In genomic region chr9:6736411-6736810, GRCm38 (mm10) we compare ENCODE assay signal across 18 mouse cellular contexts.
"Had no signal": no experiment of that assay in that cellular context is flagged by ENCODE, and none has a peak within 500 bp of the region (broad histone marks: within the 10 kb centered on the region; RNA-seq: fewer than 3 reads in every experiment).

No protein-coding gene starts in this region.

- H3K4me1 ChIP-seq: lung, embryonic 15.5 days; megakaryocyte, embryonic 14.5 days; midbrain, embryonic 12.5 days; midbrain, embryonic 15.5 days; neural tube, embryonic 12.5 days had no signal

- H3K36me3 ChIP-seq: lung, embryonic 15.5 days; midbrain, embryonic 12.5 days; midbrain, embryonic 15.5 days; neural tube, embryonic 12.5 days had no signal

- H3K9me3 ChIP-seq: lung, embryonic 15.5 days; midbrain, embryonic 12.5 days; midbrain, embryonic 15.5 days; neural tube, embryonic 12.5 days had no signal

- H3K27ac ChIP-seq: lung, embryonic 15.5 days; macrophage; midbrain, embryonic 12.5 days; midbrain, embryonic 15.5 days; neural tube, embryonic 12.5 days had no signal

- H3K27me3 ChIP-seq: lung, embryonic 15.5 days; megakaryocyte, embryonic 14.5 days; midbrain, embryonic 12.5 days; midbrain, embryonic 15.5 days; neural tube, embryonic 12.5 days had no signal

- H3K9ac ChIP-seq: liver, postnatal 0 days; lung, embryonic 15.5 days; midbrain, embryonic 12.5 days; midbrain, embryonic 15.5 days; neural tube, embryonic 12.5 days had no signal

- DNase-seq: liver, postnatal 0 days; lung, adult 2 months; lung, postnatal 14 days; lung, postnatal 36 days; retina, postnatal 1 day; right cerebral cortex, adult 18-20 months; right cerebral cortex, postnatal 25 days; right cerebral cortex, postnatal 4 days; spleen, adult 18-20 months; thymus, adult 18-20 months; thymus, postnatal 14 days; thymus, postnatal 36 days had no signal

- H3K4me3 ChIP-seq: lung, embryonic 15.5 days; megakaryocyte, embryonic 14.5 days; midbrain, embryonic 12.5 days; midbrain, embryonic 15.5 days; neural tube, embryonic 12.5 days had no signal
